Mouse (Mus musculus): ENCODE measurements around the gene Rab3gap2. TPM values are rescaled to one million over a fixed set of nuclear protein-coding genes. Genes with fewer than 3 reads are reported as not detected.

Rab3gap2 gene
- polyA plus RNA-seq (2017; shearing (Covaris generic)) = 32.6 TPM

GRCm38 (mm10) chr1:185203909-185204661 is at the start of gene Rab3gap2:
Gene Rab3gap2 (plus strand): TSS chr1:185204117.

GRCm38 (mm10) chr1:185328721-185329610 is 125.0 kb downstream of the Rab3gap2 start, which contains the start of gene Iars2:
Gene Iars2 (minus strand): TSS chr1:185329396.

GRCm38 (mm10) chr1:185331983-185332430 is 128.1 kb downstream of the Rab3gap2 start, which contains the start of gene Bpnt1:
Gene Bpnt1 (plus strand): TSS chr1:185332149.

Other genes starting within 250 kb of the Rab3gap2 start
- not detected for gene Mark1, start 204.5 kb upstream of the Rab3gap2 start, polyA plus RNA-seq (2017; shearing (Covaris generic))
- 49.8 TPM for gene Iars2, start 125.3 kb downstream of the Rab3gap2 start, polyA plus RNA-seq (2017; shearing (Covaris generic))
- 13.2 TPM for gene Bpnt1, start 128.0 kb downstream of the Rab3gap2 start, polyA plus RNA-seq (2017; shearing (Covaris generic))
- 109 TPM for gene Eprs, start 158.9 kb downstream of the Rab3gap2 start, polyA plus RNA-seq (2017; shearing (Covaris generic))

Data from CD4-positive, CD25-positive, alpha-beta regulatory T cell (primary cell).